Mouse (Mus musculus) lung, postnatal 25 days (tissue): ENCODE measurements at regions not wholly inside any gene's neighbourhood (a gene's known extent, or its start where the extent isn't known, plus 50 kb on each side); places are given as distances from the start of the nearest gene placed in this dataset.

Experiments
- DNase-seq: peaks from one replicate; pipeline ENCODE4 v3.0.0; 2022; ENCODE audit warnings: low spot score

DNA sequence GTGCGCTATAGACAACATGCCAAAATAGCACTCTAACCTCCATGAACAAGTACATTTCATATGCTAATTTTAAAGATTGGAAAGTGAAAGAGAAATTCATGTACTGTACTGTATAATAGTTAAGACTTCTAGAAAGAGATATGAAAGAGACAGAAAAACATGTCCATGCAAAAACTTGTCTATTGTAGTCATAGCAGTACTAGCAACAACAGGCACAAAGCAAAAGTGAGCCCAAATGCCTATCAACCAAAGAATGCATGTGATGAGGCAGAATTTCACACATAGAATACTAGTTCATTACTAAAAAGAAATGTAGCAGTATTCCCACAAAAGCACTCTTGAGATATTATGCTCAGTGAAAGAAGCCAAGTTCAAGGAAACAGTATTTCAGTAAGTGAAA lies 180.4 kb upstream of the Steap4 start:
- DNase-seq, result no peak

DNA sequence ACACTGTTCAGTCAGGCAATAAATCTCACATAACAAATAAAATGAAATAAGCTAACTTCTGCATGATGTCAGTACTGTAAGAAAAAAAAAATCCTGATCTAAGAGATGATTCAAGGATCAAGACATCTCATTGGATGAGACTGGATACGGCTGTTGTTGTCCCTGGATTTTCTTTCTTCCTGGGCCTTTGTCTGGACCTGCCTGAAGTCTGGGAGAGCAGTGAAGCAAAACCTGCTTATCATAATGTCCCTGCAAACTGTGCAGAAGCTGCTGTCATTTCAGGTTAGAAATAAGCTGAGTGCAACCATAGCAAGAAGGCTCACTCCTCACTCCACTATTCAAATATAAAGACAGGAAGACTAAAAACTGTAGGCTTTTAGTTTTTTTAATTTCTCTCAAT lies 178.0 kb upstream of the Steap4 start:
- DNase-seq, result no peak

DNA sequence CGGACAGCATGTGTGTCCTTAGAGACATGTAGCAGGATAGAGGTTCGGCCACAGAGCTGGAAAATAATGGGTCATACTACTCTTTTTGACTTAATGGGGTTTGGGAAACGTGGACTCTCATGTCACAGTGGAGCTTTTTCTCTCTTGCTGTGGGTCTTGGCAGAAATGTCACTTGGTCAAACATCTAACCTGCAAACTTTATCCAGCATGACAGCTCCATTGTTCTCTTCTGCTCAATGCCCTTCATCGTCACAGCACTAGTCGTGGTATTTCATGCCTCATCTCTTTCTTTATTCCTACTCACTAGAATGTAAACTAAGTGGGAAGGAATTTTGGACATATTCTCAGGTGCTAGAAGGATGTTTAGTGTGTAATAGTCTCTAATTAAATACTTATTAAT lies 171.9 kb upstream of the Steap4 start:
- DNase-seq, result no peak

DNA sequence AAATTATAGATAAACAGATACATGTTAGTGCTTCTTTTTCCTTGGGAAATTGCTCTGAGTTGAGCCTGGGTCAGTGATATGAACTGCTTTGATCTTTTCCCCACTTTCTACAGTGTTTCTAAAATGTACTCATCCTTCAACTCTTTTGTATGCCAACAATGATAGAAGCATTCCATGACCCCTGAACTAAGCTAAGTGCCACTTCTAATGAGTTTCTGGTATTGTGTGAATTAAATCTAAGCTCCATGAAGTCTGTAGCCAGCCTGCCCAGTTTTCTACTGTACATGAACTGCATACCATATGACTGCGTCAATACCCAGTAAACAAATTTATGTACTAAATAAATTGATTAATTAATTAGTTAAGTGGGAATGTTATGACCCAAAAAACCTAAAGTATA lies 171.1 kb upstream of the Steap4 start:
- DNase-seq, result no peak

DNA sequence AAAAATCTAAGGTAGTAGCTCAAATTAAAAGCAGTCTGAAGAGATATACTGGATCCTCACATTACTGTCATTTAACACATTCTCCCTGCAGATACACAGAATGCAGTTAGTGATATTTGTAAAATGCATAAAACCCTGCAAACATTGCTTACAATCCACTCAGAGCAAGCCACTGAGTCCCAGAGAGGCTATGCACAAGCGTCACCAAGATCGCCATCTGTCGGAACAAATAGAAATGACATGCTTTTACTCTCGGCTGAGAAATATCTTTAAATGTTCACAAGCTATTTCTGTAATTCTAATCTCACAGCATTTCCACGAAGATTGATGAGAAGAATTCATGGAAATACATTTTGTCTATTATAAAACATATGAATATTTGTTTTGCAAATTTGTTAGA lies 139.7 kb upstream of the Steap4 start:
- DNase-seq, result no peak

DNA sequence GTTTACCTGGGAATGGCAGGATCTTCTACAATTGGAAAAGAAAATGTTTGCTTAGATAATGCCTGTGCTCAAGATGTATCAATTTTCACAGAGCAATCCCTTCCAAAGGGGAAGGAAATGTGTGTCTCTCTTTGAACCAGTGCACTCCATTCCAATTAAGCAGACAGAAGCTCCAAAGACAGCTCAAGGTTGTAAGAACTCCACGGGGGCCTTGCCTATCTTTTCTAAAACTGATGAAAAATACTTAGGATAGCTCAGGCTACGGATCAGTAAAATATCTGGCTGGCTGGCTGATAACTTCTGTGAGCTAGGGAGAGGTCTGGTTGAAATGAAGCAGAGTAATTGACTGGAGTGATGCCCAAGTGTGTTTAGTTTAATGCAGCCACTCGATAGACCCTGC lies 138.6 kb upstream of the Steap4 start:
- DNase-seq, result no peak

DNA sequence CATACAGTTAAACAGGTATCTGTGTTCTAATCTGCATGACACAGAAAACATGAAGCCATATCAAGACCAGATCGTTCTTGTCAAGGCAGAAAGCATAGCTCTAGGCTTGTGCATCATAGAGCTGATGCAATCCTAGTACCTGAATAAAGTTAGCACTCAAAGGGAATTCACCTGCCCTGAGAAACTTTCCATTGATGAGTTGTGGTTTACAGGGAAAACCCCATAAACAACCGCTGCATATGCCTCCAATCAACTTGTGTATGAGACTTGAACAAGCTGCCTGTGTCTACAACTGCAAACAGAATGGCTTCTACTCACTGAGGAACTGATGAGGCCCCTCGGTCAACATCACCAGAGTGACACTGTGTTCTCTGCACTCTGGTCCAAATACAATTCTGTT lies 130.6 kb upstream of the Steap4 start:
- DNase-seq, result no peak

DNA sequence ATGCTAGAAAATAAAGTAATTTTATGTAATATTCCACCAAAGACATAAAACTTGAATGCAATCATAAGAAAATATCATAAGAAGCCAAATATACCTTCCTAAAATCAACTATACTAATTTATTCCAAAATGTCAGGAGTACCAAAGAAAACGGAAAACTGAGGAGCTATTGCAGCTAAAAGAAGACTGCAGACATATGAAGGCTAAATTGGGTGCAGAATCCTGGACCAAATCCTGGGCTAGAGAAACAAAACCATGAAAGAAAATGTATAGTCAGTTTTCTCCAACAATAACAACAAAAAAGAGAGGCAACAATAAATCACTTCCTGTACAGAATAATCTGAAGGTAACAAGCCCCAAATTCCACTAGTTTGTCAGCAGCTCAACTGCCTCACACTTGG lies 126.4 kb upstream of the Steap4 start:
- no peak for DNase-seq

DNA sequence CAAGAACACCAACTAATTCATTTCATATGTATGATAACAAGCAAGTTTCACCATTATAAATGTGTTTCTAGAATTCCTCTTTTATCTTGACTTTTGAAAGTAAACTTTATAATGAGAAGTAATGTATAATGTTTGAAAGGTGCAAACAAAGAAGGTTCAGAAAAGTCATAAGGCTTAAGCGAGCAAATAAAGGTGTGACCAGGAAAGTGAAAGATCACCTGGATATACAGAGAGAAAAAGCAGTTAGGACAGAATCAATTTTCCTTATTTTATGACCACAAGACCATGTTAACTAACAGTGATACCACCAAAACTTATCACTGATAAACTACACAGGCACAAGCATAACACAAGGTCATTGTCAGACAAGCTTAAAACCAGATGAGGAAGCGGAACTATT lies 97.2 kb upstream of the Steap4 start:
- DNase-seq, result no peak

DNA sequence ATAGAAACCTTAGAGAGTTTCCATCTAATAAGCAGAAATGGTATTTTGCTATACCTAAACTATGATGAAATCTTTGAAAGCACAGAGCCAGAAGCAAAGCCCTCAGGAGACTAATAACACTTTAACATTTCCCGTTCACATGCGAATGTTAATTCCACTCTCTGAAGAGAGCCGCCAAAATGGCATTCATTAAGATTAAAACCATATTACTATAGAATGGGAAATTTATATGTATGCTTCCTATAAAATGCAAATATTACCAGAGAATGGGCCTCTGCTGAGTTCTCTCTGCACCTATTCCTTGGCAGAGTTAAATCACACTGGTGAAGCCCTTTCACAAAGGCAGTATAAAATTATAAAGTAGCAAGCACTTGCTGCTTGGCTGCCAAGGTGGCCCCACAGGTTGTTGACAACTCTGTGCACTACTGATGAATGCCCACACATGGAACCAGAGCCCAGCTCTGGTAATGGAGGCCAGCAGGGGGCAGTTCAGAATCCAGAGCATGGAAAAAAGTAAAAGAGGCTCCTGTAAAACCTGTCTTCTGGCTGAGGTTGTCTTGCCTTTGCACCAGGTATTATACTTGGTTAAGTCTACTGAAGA lies 94.1 kb upstream of the Steap4 start:
- no peak for DNase-seq

DNA sequence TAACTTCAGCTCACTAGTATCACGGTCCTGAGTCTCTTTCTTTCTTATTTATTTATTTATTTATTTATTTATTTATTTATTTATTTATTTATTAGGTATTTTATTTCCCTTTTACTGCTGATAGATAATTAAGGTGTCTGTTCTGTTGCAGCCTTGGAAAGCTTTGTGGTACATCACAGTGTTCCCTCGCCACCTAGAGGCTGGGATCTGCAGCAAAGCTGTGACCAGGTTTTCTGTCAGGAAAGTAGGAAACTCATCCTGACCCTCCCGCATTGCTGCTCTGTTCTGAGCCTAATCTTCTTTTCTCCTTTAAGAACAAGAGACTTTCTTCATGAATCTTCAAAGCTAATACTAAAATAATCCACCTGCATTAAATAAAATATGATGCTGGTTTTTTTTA lies 60.7 kb upstream of the Steap4 start:
- DNase-seq, result no peak
